Mouse (Mus musculus): ENCODE results near the gene Ptpn6. TPM values are rescaled to one million over a fixed set of nuclear protein-coding genes. Genes with fewer than 3 reads are reported as not detected.

The Ptpn6 gene
- total and polyA plus RNA-seq, 2 experiments from 2014 or later: 2.3 to 3.2 TPM

GRCm38 (mm10) chr6:124702784-124703103 lies 35.8 kb downstream of the Ptpn6 start:
- Histone ChIP-seq H3K9ac (replicated peaks; ENCODE audit: low read length, poor library complexity, severe bottlenecking) (no peak overlapping the region), H3K27me3 (ENCODE audit: insufficient read depth, low read length) (no peaks in the 10 kb centered on the region), H3K9me3 (ENCODE audit: low read length) (no peaks in the 10 kb centered on the region), H3K4me1 (ENCODE audit: insufficient read depth, low read length) (no peaks in the 10 kb centered on the region), H3K4me3 (ENCODE audit: low read depth, low read length) (no peak overlapping the region), H3K36me3 (ENCODE audit: insufficient read depth, low read length) (peaks cover 52% of the 10 kb centered on the region), H3K27ac (ENCODE audit: low read depth, low read length) (no peak overlapping the region), H3K4me2 (ENCODE audit: low read depth, low read length, poor library complexity, severe bottlenecking) (no peak overlapping the region)
- peak; percentile 88 for TF ChIP-seq CTCF (IDR thresholded peaks at IDR 0.05)
- ATAC-seq (ENCODE audit: low FRiP score) (peak; percentile 65), DNase-seq (ENCODE audit: low spot score) (peak; percentile 68)
- WGBS: 52% methylated on average over 3 of the region's 3 CpGs

GRCm38 (mm10) chr6:124702102-124702783 lies 36.3 kb downstream of the Ptpn6 start:
- H3K27ac ChIP-seq (ENCODE audit: low read depth, low read length): no peak overlapping the region
- peaks cover 49% of the 10 kb centered on the region for H3K36me3 ChIP-seq (ENCODE audit: insufficient read depth, low read length)
- no peaks in the 10 kb centered on the region for H3K4me1 ChIP-seq (ENCODE audit: insufficient read depth, low read length)
- ATAC-seq (ENCODE audit: low FRiP score) (peak; percentile 38; the same call in 1 of the 2 replicates), DNase-seq (ENCODE audit: low spot score) (no peak)
- no peak overlapping the region for H3K9ac ChIP-seq (replicated peaks; ENCODE audit: low read length, poor library complexity, severe bottlenecking)
- no peaks in the 10 kb centered on the region for H3K9me3 ChIP-seq (ENCODE audit: low read length)
- no peak overlapping the region for H3K4me3 ChIP-seq (ENCODE audit: low read depth, low read length)
- H3K27me3 ChIP-seq (ENCODE audit: insufficient read depth, low read length): no peaks in the 10 kb centered on the region
- whole genome bisulfite sequencing: 92% methylated on average over 17 of the region's 17 CpGs
- H3K4me2 ChIP-seq (ENCODE audit: low read depth, low read length, poor library complexity, severe bottlenecking): no peak overlapping the region
- TF ChIP-seq CTCF (IDR thresholded peaks at IDR 0.05): no peak

GRCm38 (mm10) chr6:124701338-124701737 lies 37.2 kb downstream of the Ptpn6 start:
- Histone ChIP-seq H3K36me3 (ENCODE audit: insufficient read depth, low read length) (peaks cover 48% of the 10 kb centered on the region), H3K27ac (ENCODE audit: low read depth, low read length) (no peak overlapping the region), H3K27me3 (ENCODE audit: insufficient read depth, low read length) (no peaks in the 10 kb centered on the region), H3K9ac (replicated peaks; ENCODE audit: low read length, poor library complexity, severe bottlenecking) (no peak overlapping the region), H3K4me1 (ENCODE audit: insufficient read depth, low read length) (no peaks in the 10 kb centered on the region), H3K9me3 (ENCODE audit: low read length) (no peaks in the 10 kb centered on the region), H3K4me3 (ENCODE audit: low read depth, low read length) (no peak overlapping the region), H3K4me2 (ENCODE audit: low read depth, low read length, poor library complexity, severe bottlenecking) (no peak overlapping the region)
- TF ChIP-seq CTCF (IDR thresholded peaks at IDR 0.05): peak; percentile 56
- WGBS: 80% methylated on average over 8 of the region's 8 CpGs
- peak; percentile 48 for DNase-seq (ENCODE audit: low spot score)
- no peak for ATAC-seq (ENCODE audit: low FRiP score)

- 84% methylated on average over 11 of the region's 11 CpGs for WGBS
- Histone ChIP-seq H3K4me1 (ENCODE audit: insufficient read depth, low read length) (no peaks in the 10 kb centered on the region), H3K9me3 (ENCODE audit: low read length) (no peaks in the 10 kb centered on the region), H3K36me3 (ENCODE audit: insufficient read depth, low read length) (peaks cover 42% of the 10 kb centered on the region), H3K4me3 (ENCODE audit: low read depth, low read length) (no peak overlapping the region), H3K27ac (ENCODE audit: low read depth, low read length) (no peak overlapping the region), H3K27me3 (ENCODE audit: insufficient read depth, low read length) (no peaks in the 10 kb centered on the region), H3K9ac (replicated peaks; ENCODE audit: low read length, poor library complexity, severe bottlenecking) (no peak overlapping the region), H3K4me2 (ENCODE audit: low read depth, low read length, poor library complexity, severe bottlenecking) (no peak overlapping the region)
- DNase-seq (ENCODE audit: low spot score): peak; percentile 57
- ATAC-seq (ENCODE audit: low FRiP score): no peak
- TF ChIP-seq CTCF (IDR thresholded peaks at IDR 0.05): no peak
Observed at GRCm38 (mm10) chr6:124699962-124700610, 38.4 kb downstream of the Ptpn6 start.

GRCm38 (mm10) chr6:124699366-124699765 lies 39.1 kb downstream of the Ptpn6 start:
- Histone ChIP-seq H3K27ac (ENCODE audit: low read depth, low read length) (no peak overlapping the region), H3K27me3 (ENCODE audit: insufficient read depth, low read length) (no peaks in the 10 kb centered on the region), H3K4me1 (ENCODE audit: insufficient read depth, low read length) (no peaks in the 10 kb centered on the region), H3K36me3 (ENCODE audit: insufficient read depth, low read length) (peaks cover 35% of the 10 kb centered on the region), H3K9ac (replicated peaks; ENCODE audit: low read length, poor library complexity, severe bottlenecking) (no peak overlapping the region), H3K4me3 (ENCODE audit: low read depth, low read length) (no peak overlapping the region), H3K9me3 (ENCODE audit: low read length) (no peaks in the 10 kb centered on the region), H3K4me2 (ENCODE audit: low read depth, low read length, poor library complexity, severe bottlenecking) (no peak overlapping the region)
- ATAC-seq (ENCODE audit: low FRiP score): no peak
- TF ChIP-seq CTCF (IDR thresholded peaks at IDR 0.05): no peak
- WGBS: 91% methylated on average over 4 of the region's 4 CpGs
- DNase-seq (ENCODE audit: low spot score): no peak

- Histone ChIP-seq H3K36me3 (ENCODE audit: insufficient read depth, low read length) (peaks cover 32% of the 10 kb centered on the region), H3K27me3 (ENCODE audit: insufficient read depth, low read length) (no peaks in the 10 kb centered on the region), H3K9me3 (ENCODE audit: low read length) (no peaks in the 10 kb centered on the region), H3K4me2 (ENCODE audit: low read depth, low read length, poor library complexity, severe bottlenecking) (no peak overlapping the region), H3K4me3 (ENCODE audit: low read depth, low read length) (no peak overlapping the region), H3K27ac (ENCODE audit: low read depth, low read length) (no peak overlapping the region), H3K9ac (replicated peaks; ENCODE audit: low read length, poor library complexity, severe bottlenecking) (no peak overlapping the region), H3K4me1 (ENCODE audit: insufficient read depth, low read length) (0 out of 2 replicates have a peak, but pooled peaks cover 3% of the 10 kb centered on the region)
- no peak for TF ChIP-seq CTCF (IDR thresholded peaks at IDR 0.05)
- ATAC-seq (ENCODE audit: low FRiP score) (no peak), DNase-seq (ENCODE audit: low spot score) (no peak)
- WGBS: 90% methylated on average over 6 of the region's 6 CpGs
Observed at GRCm38 (mm10) chr6:124698751-124699150, 39.8 kb downstream of the Ptpn6 start.
